ENCODE assay signal across 19 mouse cellular contexts in genomic region chr12:29823766-29824417, GRCm38 (mm10).
A peak's percentile ranks its signal among the peaks of the same experiment; 100 is the strongest.
DNase-seq lines count a peak whose midpoint lies in the region; ATAC-seq and TF ChIP-seq lines count a peak whose summit lies in the region.
"Had no signal": no experiment of that assay in that cellular context is flagged by ENCODE, and none has a peak within 500 bp of the region (broad histone marks: within the 10 kb centered on the region; RNA-seq: fewer than 3 reads in every experiment).

No protein-coding gene starts in this region.

- peaks cover 24% of the 10 kb centered on the region for H3K4me1 ChIP-seq in forebrain, embryonic 14.5 days (ENCODE audit: control insufficient read depth, insufficient read depth, low read length)
- H3K4me1 ChIP-seq in forebrain, embryonic 10.5 days, result peaks cover 14% of the 10 kb centered on the region
- H3K4me1 ChIP-seq in hindbrain, postnatal 0 days (ENCODE audit: insufficient read depth, low read length), result peaks cover 19% of the 10 kb centered on the region
- H3K4me1 ChIP-seq: limb, embryonic 12.5 days; liver, embryonic 15.5 days had no signal

- TF ChIP-seq CTCF in hindbrain, postnatal 0 days (IDR thresholded peaks at IDR 0.05; ENCODE audit: low read depth), result no peak

- H3K27me3 ChIP-seq in forebrain, embryonic 14.5 days (replicated peaks; ENCODE audit: control insufficient read depth, insufficient read depth, low read length), result no peaks in the 10 kb centered on the region
- H3K27me3 ChIP-seq in forebrain, embryonic 10.5 days (ENCODE audit: poor library complexity, severe bottlenecking), result no peaks in the 10 kb centered on the region
- no peaks in the 10 kb centered on the region for H3K27me3 ChIP-seq in hindbrain, postnatal 0 days (ENCODE audit: insufficient read depth, low read length)
- H3K27me3 ChIP-seq: limb, embryonic 12.5 days; liver, embryonic 15.5 days; midbrain, embryonic 12.5 days had no signal

- peak; percentile 59 for DNase-seq in forebrain, embryonic 14.5 days (ENCODE audit: low spot score)
- DNase-seq in forebrain, embryonic 10.5 days (ENCODE audit: extremely low spot score, low spot score), result no peak
- peak; percentile 51 for DNase-seq in layer of hippocampus, adult 9-11 months
- no peak for DNase-seq in layer of hippocampus, postnatal 36 days
- peak; percentile 65 for DNase-seq in Muller cell, postnatal 12 days (ENCODE audit: inconsistent ontology term)
- DNase-seq in hindbrain, postnatal 0 days (ENCODE audit: low spot score), result peak; percentile 26
- no peak for DNase-seq in thymus, postnatal 14 days
- DNase-seq in cerebellum, adult 9-11 months, result no peak
- DNase-seq: cerebellum, adult 2 months; gastrocnemius, postnatal 25 days; kidney, postnatal 10 days; right cerebral cortex, adult 18-20 months had no signal

- no peaks in the 10 kb centered on the region for H3K36me3 ChIP-seq in forebrain, embryonic 14.5 days (ENCODE audit: control insufficient read depth, insufficient read depth, low read length)
- no peaks in the 10 kb centered on the region for H3K36me3 ChIP-seq in forebrain, embryonic 10.5 days (replicated peaks)
- no peaks in the 10 kb centered on the region; the same call in 1 of the 2 replicates for H3K36me3 ChIP-seq in hindbrain, postnatal 0 days (ENCODE audit: insufficient read depth, low read length)
- H3K36me3 ChIP-seq: limb, embryonic 12.5 days; liver, embryonic 15.5 days; midbrain, embryonic 12.5 days had no signal

- H3K27ac ChIP-seq in forebrain, embryonic 14.5 days (ENCODE audit: low read depth, low read length), result peak overlapping the region; percentile 9; the same call in 1 of the 2 replicates
- H3K27ac ChIP-seq in forebrain, embryonic 10.5 days, result no peak overlapping the region
- H3K27ac ChIP-seq in hindbrain, postnatal 0 days, result peak overlapping the region; percentile 54; the same call in 1 of the 2 replicates
- H3K27ac ChIP-seq: limb, embryonic 12.5 days; liver, embryonic 15.5 days; midbrain, embryonic 12.5 days; stomach, postnatal 0 days had no signal

- H3K4me2 ChIP-seq in forebrain, embryonic 14.5 days (ENCODE audit: low read length), result no peak overlapping the region
- H3K4me2 ChIP-seq in hindbrain, postnatal 0 days (ENCODE audit: low read depth, low read length), result no peak overlapping the region
- H3K4me2 ChIP-seq: limb, embryonic 12.5 days; liver, embryonic 15.5 days; midbrain, embryonic 12.5 days had no signal

- ATAC-seq in forebrain, embryonic 14.5 days, result peak; percentile 7; the same call in 1 of the 2 replicates
- peak; percentile 21; the same call in 1 of the 2 replicates for ATAC-seq in hindbrain, postnatal 0 days
- ATAC-seq: intestine, embryonic 16.5 days; Patski had no signal

- no peak overlapping the region for H3K4me3 ChIP-seq in forebrain, embryonic 14.5 days (ENCODE audit: low read depth, low read length)
- H3K4me3 ChIP-seq in forebrain, embryonic 10.5 days, result no peak overlapping the region
- H3K4me3 ChIP-seq in hindbrain, postnatal 0 days (ENCODE audit: low read length), result no peak overlapping the region
- H3K4me3 ChIP-seq: erythroblast, embryonic 14.5 days; limb, embryonic 12.5 days; liver, embryonic 15.5 days; midbrain, embryonic 12.5 days had no signal

- H3K9me3 ChIP-seq in forebrain, embryonic 14.5 days (replicated peaks; ENCODE audit: control insufficient read depth, low read length), result no peaks in the 10 kb centered on the region
- no peaks in the 10 kb centered on the region for H3K9me3 ChIP-seq in forebrain, embryonic 10.5 days
- H3K9me3 ChIP-seq in hindbrain, postnatal 0 days (ENCODE audit: low read length), result no peaks in the 10 kb centered on the region
- H3K9me3 ChIP-seq: limb, embryonic 12.5 days; liver, embryonic 15.5 days; midbrain, embryonic 12.5 days had no signal

- no peak overlapping the region for H3K9ac ChIP-seq in forebrain, embryonic 14.5 days (ENCODE audit: low read length)
- no peak overlapping the region for H3K9ac ChIP-seq in hindbrain, postnatal 0 days (replicated peaks; ENCODE audit: low read length)
- H3K9ac ChIP-seq: limb, embryonic 12.5 days; liver, embryonic 15.5 days; midbrain, embryonic 12.5 days had no signal

- WGBS in forebrain, embryonic 14.5 days, result 68% methylated on average over 10 of the region's 10 CpGs
- WGBS in forebrain, embryonic 10.5 days, result 92% methylated on average over 10 of the region's 10 CpGs
- 44% methylated on average over 10 of the region's 10 CpGs for WGBS in hindbrain, postnatal 0 days

Comparison
In these comparisons a context has a peak if more than half of its experiments do, and no peak if none do; other contexts are left out.
1. DNase-seq: peak in forebrain, embryonic 14.5 days (single experiment), layer of hippocampus, adult 9-11 months (single experiment), Muller cell, postnatal 12 days (single experiment) and hindbrain, postnatal 0 days (single experiment); none in forebrain, embryonic 10.5 days (single experiment), layer of hippocampus, postnatal 36 days (0 of 2), thymus, postnatal 14 days (single experiment) and cerebellum, adult 9-11 months (single experiment).